Mouse (Mus musculus) liver, embryonic 13.5 days (tissue): ENCODE results near the gene Nos3. TPM values are rescaled to one million over a fixed set of nuclear protein-coding genes. Genes with fewer than 3 reads are reported as not detected.
A peak's percentile ranks its signal among the peaks of the same experiment; 100 is the strongest.

Source experiments
- ATAC-seq: fragments of 200-750 bp; cut with Nextera tagmentation; 2 replicates; pipeline ENCODE4 v1.8.0; 2017; ENCODE audit warnings: low read depth, mild to moderate bottlenecking, moderate number of reproducible peaks, moderate library complexity
- DNase-seq: peaks from one replicate; pipeline ENCODE4 v3.0.0; 2022
- H3K27ac ChIP-seq: fragments of 300-500 bp; sonication (generic); 2 replicates; pipeline ENCODE4 v1.5.1; 2015; ENCODE audit warnings: moderate library complexity, mild to moderate bottlenecking, inconsistent platforms
- H3K27me3 ChIP-seq: fragments of 300-500 bp; sonication (generic); 2 replicates; pipeline ENCODE4 v1.6.1; 2015; ENCODE audit warnings: mild to moderate bottlenecking, inconsistent platforms
- H3K36me3 ChIP-seq: fragments of 300-500 bp; sonication (generic); 2 replicates; pipeline ENCODE4 v1.6.1; 2015; ENCODE audit warnings: mild to moderate bottlenecking, inconsistent platforms
- H3K4me1 ChIP-seq: fragments of 300-500 bp; sonication (generic); replicated peaks from 2 replicates; pipeline ENCODE4 v1.6.1; 2015; ENCODE audit warnings: inconsistent platforms
- H3K4me2 ChIP-seq: fragments of 300-500 bp; sonication (generic); 2 replicates; pipeline ENCODE4 v1.6.1; 2015; ENCODE audit warnings: inconsistent platforms, mild to moderate bottlenecking, moderate library complexity
- H3K4me3 ChIP-seq: fragments of 300-500 bp; sonication (generic); replicated peaks from 2 replicates; pipeline ENCODE4 v1.5.1; 2015; ENCODE audit warnings: mild to moderate bottlenecking, inconsistent platforms
- H3K9ac ChIP-seq: fragments of 300-500 bp; sonication (generic); 2 replicates; pipeline ENCODE4 v1.6.1; 2015; ENCODE audit warnings: mild to moderate bottlenecking, inconsistent platforms
- H3K9me3 ChIP-seq: fragments of 300-500 bp; sonication (generic); replicated peaks from 2 replicates; pipeline ENCODE4 v1.6.1; 2016; ENCODE audit warnings: inconsistent platforms
- WGBS: fragments of 180-500 bp; shearing (Covaris S2); methylation state at CpG from one replicate; pipeline ENCODE4 v1.1.7; 2015; ENCODE audit not compliant: insufficient replicate concordance; 5-methylcytosine and 5-hydroxymethylcytosine counted together
- polyA plus RNA-seq: library from polyadenylated mRNA; unstranded; fragments of >200 nt; fragmentation: Nextera tagmentation; extraction: Ambion mirVana; gene quantifications from 2 replicates; pipeline ENCODE4 v1.2.1, GENCODE M21; 2015

The Nos3 gene
- 2.5 and 2.7 TPM in 2 replicates for polyA plus RNA-seq

DNA sequence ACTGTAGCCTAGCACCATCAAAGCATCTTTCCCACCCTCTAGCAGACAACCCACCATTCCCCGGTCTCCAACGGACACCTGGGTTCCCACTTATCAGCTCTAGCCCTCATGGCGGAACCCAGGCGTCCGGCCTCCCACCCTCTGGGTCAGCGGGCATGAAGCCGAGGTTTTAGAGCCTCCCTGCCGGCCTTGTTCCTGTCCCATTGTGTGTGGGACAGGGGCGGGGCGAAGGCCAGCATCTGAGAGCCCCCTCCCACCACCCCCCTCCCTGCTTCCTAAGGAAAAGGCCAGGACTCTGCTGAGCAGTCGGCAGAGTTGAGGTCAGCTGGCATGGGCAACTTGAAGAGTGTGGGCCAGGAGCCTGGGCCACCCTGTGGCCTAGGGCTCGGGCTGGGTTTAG lies at the start of gene Nos3:
TSS of gene Nos3 (plus strand) at position 303 of the 400 bp plus-strand sequence.
- H3K4me2 ChIP-seq: peak within 1 kb of the TSS; percentile 21; the same call in 1 of the 2 replicates
- no peak within 1 kb of the TSS for H3K4me3 ChIP-seq
- H3K4me1 ChIP-seq: peaks cover 9% of the 10 kb centered on the region
- no peak for DNase-seq
- WGBS: 33% methylated on average over 12 of the region's 12 CpGs
- H3K27me3 ChIP-seq: peaks cover 47% of the 10 kb centered on the region
- 0 out of 2 replicates have a peak within 1 kb of the TSS, but pooled peaks have one; percentile 0 for H3K9ac ChIP-seq
- no peaks in the 10 kb centered on the region for H3K36me3 ChIP-seq
- peak within 1 kb of the TSS; percentile 29 for H3K27ac ChIP-seq
- no peaks in the 10 kb centered on the region for H3K9me3 ChIP-seq
- no peak for ATAC-seq

DNA sequence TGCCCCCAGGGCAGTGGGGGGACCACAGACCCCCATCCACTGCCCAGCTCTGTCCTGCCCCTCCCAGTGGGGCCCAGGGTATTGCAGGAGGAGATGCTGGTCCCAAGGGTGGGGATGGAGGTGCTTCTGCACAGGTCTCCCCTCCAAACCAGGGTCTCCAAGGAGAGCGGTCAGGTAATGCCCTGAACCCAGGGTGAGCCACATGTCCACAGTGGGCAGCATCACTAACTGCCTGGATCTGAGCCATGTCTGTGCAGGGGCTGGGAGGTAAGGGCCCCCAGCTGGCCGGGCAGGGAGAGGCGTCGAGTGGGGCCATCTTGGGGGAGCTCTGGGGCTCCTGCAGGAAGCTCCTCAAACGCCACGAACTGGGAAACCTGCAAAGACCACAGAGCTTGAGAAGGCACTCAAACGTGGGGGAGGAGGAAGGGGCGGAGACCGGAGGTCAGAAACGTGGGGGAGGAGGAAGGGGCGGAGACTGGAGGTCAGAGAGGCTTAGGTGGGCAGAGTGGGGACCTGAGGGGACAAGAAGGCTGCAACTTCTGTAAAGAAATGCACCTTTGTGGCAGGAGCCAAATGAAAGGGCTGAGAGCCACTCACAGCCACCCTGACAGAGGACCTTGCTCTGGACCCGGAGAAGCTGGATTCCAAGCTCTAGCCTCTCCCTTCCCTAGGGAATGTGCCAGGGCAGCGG lies 44.7 kb upstream of the Nos3 start:
- Histone ChIP-seq H3K4me1 (no peaks in the 10 kb centered on the region), H3K9ac (no peak overlapping the region), H3K27ac (no peak overlapping the region), H3K27me3 (peaks cover 22% of the 10 kb centered on the region), H3K4me3 (no peak overlapping the region), H3K36me3 (no peaks in the 10 kb centered on the region), H3K4me2 (peak overlapping the region; percentile 8; the same call in 1 of the 2 replicates), H3K9me3 (no peaks in the 10 kb centered on the region)
- 12% methylated on average over 13 of the region's 13 CpGs for WGBS
- DNase-seq (no peak), ATAC-seq (no peak)

DNA sequence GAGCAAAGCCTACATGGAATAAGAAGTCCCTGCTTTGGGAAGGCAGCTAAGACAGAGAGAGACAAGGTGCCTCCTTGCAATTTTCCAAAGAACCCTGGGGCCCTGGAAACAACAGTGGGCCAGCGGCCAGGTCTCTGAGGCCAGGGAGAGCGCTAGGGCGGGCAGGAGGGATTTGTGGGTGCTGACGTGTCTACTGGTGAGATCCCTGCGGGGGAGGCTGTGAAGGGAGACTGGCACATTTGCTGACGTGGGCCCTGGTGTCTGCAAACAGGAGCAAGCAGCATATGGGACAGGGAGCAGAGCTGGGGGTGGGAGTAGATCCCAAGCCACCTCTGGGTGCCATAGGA lies 44.2 kb upstream of the Nos3 start:
- 42% methylated on average over 6 of the region's 6 CpGs for WGBS

DNA sequence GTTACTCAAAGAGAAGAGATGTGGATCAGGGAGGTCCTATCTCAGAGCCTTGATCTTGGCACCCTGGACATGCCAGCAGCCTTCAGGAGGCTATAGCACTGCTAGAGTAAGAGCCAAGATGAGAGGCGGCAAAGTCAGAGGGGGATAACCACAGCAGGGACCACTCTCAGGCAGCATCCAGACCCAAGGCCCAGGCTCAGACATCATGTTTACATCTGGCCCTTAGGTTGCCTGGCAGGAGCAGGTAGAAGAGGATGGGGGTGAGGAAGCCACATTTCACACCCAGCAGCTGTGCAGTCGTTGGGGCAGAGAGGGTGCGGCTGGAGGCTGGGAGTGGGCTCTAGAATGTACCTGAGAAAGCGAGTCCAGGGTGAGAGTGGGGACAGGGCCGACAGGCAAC lies 43.7 kb upstream of the Nos3 start:
- Histone ChIP-seq H3K36me3 (no peaks in the 10 kb centered on the region), H3K4me3 (no peak overlapping the region), H3K4me2 (no peak overlapping the region), H3K4me1 (no peaks in the 10 kb centered on the region), H3K9ac (no peak overlapping the region), H3K27ac (no peak overlapping the region), H3K9me3 (no peaks in the 10 kb centered on the region), H3K27me3 (peaks cover 32% of the 10 kb centered on the region)
- DNase-seq (no peak), ATAC-seq (no peak)
- WGBS: 49% methylated on average over 5 of the region's 5 CpGs

More for the DNA sequence above, 44.2 kb upstream of the Nos3 start:
- DNase-seq (no peak), ATAC-seq (no peak)
- no peak overlapping the region for H3K4me3 ChIP-seq
- H3K36me3 ChIP-seq: no peaks in the 10 kb centered on the region
- H3K9ac ChIP-seq: no peak overlapping the region
- no peaks in the 10 kb centered on the region for H3K4me1 ChIP-seq
- H3K27ac ChIP-seq: no peak overlapping the region
- peak overlapping the region; percentile 8; the same call in 1 of the 2 replicates for H3K4me2 ChIP-seq
- H3K9me3 ChIP-seq: no peaks in the 10 kb centered on the region
- peaks cover 27% of the 10 kb centered on the region for H3K27me3 ChIP-seq

DNA sequence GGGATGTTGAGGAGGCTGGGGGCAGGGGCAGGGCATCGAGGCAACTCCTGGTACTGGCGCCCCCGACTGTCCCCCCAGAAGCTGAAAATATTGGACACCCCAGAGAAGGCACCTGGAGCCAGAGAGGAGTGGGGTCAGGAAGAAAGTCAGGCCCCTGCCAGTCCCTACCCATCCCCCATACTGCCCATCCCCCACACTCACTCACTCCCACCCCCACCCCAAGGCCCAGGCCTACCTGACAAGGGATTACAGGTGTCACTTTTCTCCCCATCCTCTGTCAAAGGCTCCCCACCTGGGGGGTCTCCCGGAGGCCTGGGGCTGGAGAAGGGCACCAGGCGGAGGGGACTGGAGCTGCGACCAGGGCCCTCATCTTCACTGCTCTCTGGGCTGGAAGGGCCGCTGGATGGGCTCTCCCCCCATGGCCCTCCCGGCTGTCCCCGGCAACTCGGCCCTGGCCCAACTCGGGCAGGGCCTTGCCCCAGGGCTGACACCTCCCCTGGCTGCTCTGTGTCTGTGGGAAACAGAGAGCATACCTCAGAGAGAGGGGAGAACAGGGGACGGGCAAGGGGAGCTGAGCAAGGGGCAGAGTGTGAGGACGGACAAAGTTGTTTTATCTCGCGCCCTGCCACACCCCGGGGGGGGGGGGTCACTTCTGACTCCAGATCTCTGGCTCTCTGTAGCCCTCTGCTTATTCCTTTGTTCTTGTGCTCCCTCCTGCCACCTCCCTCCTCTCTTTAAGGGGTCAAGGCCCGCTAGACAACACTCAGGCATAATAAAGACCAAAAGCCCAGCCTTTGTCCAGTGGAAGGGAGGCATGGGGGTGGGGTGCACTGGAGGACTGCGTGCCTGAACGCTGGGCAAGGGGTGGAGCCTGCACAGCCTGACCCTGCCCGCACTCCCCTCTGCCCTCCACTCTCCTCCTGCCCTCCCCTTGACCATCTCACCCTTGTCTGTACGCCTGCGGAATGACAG lies 42.6 kb upstream of the Nos3 start:
- DNase-seq: no peak
- no peak overlapping the region for H3K27ac ChIP-seq
- no peaks in the 10 kb centered on the region for H3K9me3 ChIP-seq
- no peak overlapping the region for H3K4me3 ChIP-seq
- no peaks in the 10 kb centered on the region for H3K36me3 ChIP-seq
- 21% methylated on average over 22 of the region's 22 CpGs for WGBS
- H3K4me2 ChIP-seq: no peak overlapping the region
- no peaks in the 10 kb centered on the region for H3K4me1 ChIP-seq
- peaks cover 40% of the 10 kb centered on the region for H3K27me3 ChIP-seq
- no peak overlapping the region for H3K9ac ChIP-seq
- no peak for ATAC-seq

DNA sequence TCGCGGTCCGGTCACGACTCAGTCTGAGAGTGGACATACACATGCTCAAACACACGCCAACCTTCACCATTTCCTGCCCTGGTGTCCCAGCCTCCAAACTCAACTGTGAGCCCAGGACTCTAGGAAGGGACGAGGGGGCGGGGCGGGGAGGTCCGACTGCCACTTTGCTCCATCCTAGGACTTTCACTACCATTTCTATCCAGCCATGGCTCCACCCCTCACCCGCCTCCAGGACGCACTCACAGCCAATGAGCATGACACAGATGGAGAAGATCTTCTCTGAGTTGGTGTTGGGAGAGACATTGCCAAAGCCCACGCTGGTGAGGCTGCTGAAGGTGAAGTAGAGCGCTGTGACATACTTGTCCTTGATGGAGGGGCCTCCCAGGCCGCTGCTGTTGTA lies 39.4 kb upstream of the Nos3 start:
- DNase-seq (no peak), ATAC-seq (no peak)
- H3K27me3 ChIP-seq: peaks cover 64% of the 10 kb centered on the region
- no peaks in the 10 kb centered on the region for H3K36me3 ChIP-seq
- 17% methylated on average over 14 of the region's 14 CpGs for WGBS
- no peak overlapping the region for H3K4me3 ChIP-seq
- peaks cover 9% of the 10 kb centered on the region for H3K4me1 ChIP-seq
- no peak overlapping the region for H3K9ac ChIP-seq
- H3K27ac ChIP-seq: no peak overlapping the region
- H3K4me2 ChIP-seq: no peak overlapping the region
- H3K9me3 ChIP-seq: no peaks in the 10 kb centered on the region

DNA sequence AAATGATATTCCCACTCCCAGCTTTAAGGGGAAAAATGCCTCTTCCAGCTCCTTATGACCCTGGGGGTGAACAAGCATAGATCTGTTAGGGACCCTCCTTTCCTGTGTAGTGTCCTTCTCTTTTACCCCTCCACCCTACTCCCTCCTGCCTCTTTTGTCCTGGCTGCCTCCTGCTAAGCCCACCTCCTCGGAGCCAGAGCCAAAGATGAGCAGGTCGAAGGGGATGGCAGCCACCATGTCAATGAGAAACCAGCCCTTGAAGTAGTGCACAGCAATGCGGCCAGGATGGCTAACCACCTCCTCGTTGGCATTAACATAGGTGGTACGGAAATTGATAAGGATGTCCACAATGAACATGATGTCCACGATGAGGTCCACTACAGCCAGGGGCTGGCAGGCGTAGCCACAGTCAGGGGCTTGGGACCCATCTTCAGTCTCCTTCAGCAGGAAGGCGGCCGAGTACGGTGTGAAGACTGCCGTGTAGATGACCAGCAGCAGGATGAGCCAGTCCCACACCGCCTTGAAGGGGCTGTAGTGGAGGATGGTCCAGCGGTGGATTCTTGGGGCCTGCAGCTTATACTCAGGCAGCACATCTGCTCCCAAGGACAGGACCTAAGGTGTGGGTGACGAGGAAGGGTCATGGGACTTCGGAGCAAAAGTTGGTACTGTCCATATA lies 38.3 kb upstream of the Nos3 start:
- ATAC-seq: no peak
- 69% methylated on average over 15 of the region's 15 CpGs for WGBS
- no peak overlapping the region for H3K27ac ChIP-seq

DNA sequence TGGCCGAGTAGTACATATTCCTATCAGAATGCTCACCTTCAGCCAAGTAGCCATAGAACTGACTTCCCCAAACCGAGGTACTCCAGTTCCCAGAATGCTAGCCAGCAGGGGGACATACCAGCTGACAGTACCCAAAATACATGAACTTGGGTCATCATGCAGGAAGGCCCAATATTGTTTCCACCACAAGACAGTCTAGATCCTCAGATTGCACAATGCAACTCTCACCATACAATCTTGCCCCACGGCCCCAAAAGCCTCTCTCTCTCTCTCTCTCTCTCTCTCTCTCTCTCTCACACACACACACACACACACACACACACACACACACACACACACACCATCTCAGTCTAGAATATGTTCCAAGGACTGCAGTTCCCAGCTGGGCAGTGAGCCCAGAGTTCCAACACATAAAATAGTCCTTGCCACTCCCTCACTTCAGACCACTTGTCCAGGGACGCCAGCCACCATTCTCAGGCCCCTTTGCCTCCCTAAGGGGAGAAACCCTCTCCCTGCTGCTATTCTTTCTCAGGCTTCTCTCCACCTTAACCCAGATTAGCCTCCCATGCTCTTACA lies 37.7 kb upstream of the Nos3 start:
- Histone ChIP-seq H3K9ac (no peak overlapping the region), H3K27ac (no peak overlapping the region), H3K4me2 (no peak overlapping the region), H3K4me3 (no peak overlapping the region), H3K9me3 (no peaks in the 10 kb centered on the region), H3K36me3 (no peaks in the 10 kb centered on the region), H3K4me1 (peaks cover 9% of the 10 kb centered on the region), H3K27me3 (peaks cover 61% of the 10 kb centered on the region)
- no peak for DNase-seq
- WGBS: 46% methylated on average over 4 of the region's 4 CpGs
- no peak for ATAC-seq

More for the DNA sequence above, 38.3 kb upstream of the Nos3 start:
- no peak overlapping the region for H3K4me3 ChIP-seq
- no peaks in the 10 kb centered on the region for H3K9me3 ChIP-seq
- peaks cover 64% of the 10 kb centered on the region for H3K27me3 ChIP-seq
- DNase-seq: no peak
- H3K9ac ChIP-seq: no peak overlapping the region
- peaks cover 9% of the 10 kb centered on the region for H3K4me1 ChIP-seq
- H3K4me2 ChIP-seq: no peak overlapping the region
- H3K36me3 ChIP-seq: no peaks in the 10 kb centered on the region

DNA sequence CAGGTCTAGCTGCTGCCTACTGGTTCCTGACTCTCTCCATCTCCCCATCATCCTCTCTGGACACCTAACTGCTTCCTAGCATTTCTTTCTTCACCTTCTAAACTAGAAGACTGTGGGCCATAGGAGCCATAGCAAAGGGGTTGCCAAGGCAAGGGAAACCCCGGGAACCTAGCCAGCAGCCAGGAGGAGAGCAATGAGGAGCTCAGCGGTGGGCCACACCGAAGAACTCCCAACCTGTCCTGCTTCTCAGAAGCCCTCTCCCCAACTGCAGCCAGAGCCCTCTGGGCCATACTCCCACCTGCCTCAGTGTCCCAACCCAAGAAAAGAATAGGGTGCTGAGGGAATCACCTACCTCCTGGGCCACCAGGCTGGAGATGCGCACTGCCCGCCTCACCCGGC lies 35.8 kb upstream of the Nos3 start:
- Histone ChIP-seq H3K27ac (no peak overlapping the region), H3K36me3 (no peaks in the 10 kb centered on the region), H3K27me3 (peaks cover 46% of the 10 kb centered on the region), H3K9ac (no peak overlapping the region), H3K4me3 (no peak overlapping the region), H3K4me1 (peaks cover 9% of the 10 kb centered on the region), H3K9me3 (no peaks in the 10 kb centered on the region), H3K4me2 (peak overlapping the region; percentile 52)
- DNase-seq: no peak
- 72% methylated on average over 6 of the region's 6 CpGs for WGBS
- no peak for ATAC-seq

DNA sequence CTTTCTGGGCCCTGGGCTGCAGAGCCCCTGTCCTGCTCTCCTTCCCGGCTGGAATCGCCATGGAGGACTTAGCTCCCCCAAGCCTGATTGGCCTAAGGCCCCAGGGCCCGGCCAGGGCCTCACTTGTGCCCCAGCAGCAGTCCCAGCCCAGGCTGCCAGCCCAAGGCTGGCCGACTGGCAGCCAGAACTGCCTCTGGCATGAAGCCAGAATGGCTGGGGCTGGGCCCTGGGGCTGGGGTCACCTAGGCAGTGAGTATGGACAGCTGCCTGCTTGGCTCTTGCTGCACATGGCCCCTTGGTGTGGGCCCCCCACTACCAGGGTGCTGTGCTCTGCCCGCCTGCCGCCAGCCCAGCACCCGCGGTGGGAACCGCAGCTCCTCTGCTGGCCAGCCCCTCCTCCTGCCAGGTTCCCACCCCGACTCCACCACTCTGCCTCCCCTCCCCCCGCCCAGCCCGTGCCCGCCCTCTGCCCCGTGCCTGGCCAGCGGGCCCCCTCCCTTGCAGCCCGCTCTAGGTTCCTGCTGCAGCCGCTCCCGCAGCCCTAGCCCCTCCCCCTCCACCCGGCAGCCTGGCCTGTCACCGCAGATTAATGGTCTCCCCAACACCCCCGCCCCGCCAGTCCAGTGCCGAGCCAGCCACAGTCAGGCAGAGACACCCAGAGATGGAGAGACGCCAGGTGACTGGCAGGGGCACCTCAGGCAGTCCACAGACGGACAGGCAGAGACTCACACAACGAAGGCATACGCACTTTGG lies 35.2 kb upstream of the Nos3 start:
- ATAC-seq (peak; percentile 41; the same call in 1 of the 2 replicates), DNase-seq (no peak)
- WGBS: 7% methylated on average over 25 of the region's 27 CpGs
- Histone ChIP-seq H3K4me1 (peaks cover 9% of the 10 kb centered on the region), H3K9ac (no peak overlapping the region; the same call in 1 of the 2 replicates), H3K27ac (no peak overlapping the region), H3K9me3 (no peaks in the 10 kb centered on the region), H3K27me3 (peaks cover 46% of the 10 kb centered on the region), H3K4me3 (peak overlapping the region; percentile 18; the same call in 1 of the 2 replicates), H3K36me3 (no peaks in the 10 kb centered on the region), H3K4me2 (peak overlapping the region; percentile 52)
